Mouse (Mus musculus): ENCODE results near the gene Fam222a. TPM values are rescaled to one million over a fixed set of nuclear protein-coding genes. Genes with fewer than 3 reads are reported as not detected.

The Fam222a gene
- total RNA-seq, 2 experiments from 2014 or later = 1.2 TPM; not detected in 1

DNA sequence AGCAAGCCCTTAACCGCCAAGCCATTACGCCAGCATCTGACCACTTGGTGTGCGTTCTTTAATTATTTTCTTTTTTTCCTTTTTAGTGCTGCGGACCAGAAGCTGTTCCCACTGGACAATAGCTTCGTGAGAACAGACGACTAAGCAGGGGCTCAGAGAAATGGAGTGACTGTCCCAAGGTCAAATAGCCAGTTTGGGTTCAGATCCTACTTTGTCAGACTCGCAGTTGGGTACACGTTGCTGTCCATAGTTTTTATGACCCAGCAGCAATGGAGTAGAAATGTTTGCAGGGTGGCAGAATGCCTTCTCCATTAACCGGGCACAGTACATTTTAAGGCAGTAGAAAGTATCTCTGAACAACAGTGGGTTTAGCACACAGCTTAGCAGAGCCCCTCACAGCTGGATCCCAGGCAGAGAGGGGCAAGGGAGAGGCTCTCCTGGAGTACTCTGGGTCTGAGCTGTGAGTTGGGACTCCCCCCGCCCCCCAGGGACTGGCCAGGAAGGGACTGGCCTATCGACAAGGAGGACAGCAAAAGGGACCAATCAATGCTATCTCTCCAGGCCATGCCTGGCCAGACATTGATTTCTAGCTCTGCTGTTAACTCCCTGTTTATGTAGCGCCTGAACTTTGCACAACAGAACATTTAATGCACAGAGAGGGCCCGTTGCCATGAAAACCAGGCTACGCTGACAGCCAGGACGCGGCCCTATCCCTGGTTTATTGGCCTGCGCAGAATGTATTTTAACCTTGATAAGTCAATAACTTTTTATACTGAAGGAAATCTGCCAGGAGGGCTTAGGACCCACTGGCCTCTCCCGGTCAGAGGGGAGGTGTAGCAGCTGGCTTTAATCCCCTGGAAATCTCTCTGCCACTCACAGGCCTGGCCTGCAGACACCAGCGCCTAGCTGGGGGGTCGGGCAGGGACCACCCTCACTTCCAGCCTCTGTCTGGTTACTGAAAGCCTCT, 9.8 kb upstream of the Fam222a start:
- ATAC-seq (replicated peaks; ENCODE audit: low FRiP score, poor library complexity, severe bottlenecking) = no peak

DNA sequence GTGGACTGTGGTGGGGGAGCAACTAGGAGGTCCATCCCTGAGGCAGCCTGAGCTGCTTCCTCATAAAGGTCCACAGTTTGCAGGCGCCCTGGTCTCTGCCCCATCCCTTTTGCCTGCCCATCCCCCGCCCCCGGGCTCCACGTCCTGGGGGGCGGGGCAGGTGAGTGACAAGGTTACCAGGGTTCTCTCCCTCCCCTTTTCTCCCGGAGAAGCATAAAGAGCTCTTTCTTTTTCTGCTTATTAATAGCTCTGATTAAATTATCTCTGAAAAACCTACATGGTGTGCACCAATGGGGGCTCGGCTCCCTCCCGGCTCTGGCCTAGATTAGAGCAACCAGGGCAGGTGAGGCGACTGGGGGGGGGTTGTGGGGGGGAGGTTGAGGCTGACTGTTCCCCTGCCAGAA, 7.3 kb upstream of the Fam222a start:
- no peak for ATAC-seq (replicated peaks; ENCODE audit: low FRiP score, poor library complexity, severe bottlenecking)

DNA sequence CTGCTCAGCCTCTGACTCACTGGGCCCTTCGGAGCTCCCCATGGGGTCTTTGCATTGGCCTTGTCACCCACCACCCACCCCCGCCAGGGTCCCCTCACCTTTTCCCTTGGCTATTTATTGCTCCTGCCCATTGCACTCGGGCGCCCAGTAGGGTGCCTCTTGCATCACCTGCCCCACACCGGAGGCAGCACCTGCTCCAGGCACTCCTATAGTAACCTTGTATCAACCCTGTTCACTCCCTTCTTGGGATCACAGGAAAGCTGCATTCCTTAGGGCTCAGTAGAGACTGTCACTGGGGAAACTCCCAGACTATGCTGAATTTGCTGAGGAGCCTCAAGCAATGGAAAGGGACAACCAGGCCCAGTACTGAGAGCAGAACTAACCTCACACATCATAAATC, 6.9 kb upstream of the Fam222a start:
- no peak for ATAC-seq (replicated peaks; ENCODE audit: low FRiP score, poor library complexity, severe bottlenecking)

DNA sequence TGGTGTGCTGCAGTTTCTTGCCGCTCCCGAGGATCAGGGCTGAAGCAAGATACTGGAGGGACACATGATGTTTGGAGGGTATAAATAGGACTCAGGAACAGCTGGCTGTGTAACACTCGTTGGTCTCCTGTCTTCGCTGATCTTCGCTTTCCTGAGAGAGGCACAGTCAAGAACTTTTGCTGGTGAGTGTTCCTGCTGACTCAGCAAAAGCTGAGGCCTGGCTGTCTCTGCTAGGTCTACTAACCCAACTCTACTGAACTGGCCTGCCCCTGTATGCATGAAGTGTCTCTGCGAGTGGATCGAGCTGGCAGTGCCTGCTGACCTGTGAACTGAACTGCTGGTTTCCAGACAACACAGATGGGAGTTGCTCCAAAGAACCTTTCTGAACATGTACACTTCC, 3.8 kb upstream of the Fam222a start:
- no peak for ATAC-seq (replicated peaks; ENCODE audit: low FRiP score, poor library complexity, severe bottlenecking)

DNA sequence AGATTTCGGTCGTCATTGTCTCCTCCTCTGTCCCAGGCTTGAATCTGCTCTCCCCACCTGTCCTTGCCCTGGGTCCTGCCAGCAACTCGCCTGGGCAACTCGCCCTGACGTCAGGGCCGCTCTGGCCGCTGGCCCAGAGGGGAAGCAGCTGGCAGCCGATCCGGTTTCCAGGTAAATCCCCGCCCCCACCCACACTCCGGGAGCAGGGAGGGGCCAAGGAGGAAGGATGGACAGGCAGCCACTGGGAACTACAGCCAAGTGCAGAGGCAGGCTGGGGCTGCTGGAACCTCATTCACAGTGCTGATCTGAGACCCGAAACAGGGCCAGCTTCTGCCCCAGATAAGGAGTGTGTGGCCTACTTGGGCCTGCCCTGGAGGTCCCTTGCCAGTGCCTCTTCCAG, 2.5 kb upstream of the Fam222a start:
- no peak for ATAC-seq (replicated peaks; ENCODE audit: low FRiP score, poor library complexity, severe bottlenecking)

DNA sequence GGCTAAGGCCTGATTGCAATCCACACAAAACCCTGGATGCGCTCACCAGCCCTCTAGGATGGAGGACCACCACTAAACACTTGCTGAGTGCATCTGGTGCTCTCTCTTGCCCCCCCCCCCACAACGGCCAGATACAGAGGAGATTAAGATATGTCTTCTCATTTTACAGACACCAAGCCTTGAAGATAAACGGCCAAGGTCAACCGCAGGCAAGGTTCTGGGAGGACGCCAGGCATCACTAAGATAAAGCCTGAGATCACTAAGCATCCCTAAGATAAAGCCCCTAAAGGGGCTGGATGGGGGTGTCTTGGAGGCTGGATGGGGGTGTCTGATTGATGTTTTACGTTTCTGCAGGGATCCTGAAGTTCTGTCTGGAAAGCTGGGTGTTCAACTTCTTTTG, 2.1 kb upstream of the Fam222a start:
- no peak for ATAC-seq (replicated peaks; ENCODE audit: low FRiP score, poor library complexity, severe bottlenecking)

DNA sequence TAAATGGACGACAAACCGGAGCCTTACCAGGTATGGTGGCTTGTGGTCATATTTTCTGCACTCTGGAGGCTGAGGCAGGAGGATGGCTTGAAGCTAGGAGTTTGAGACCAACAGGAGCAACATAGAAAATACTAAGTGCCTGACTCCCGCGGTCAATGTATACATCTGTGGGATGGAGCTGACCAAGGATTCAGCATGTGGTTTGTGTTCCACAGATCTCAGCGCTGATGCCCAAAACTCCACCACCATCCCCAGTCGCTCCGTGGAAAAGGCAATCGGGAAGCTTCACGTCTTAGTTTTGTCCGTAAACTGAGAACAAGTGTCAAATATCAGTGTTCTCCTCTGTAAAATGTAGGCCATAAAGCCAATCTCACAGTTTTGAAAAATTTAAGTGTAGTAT, 1.4 kb upstream of the Fam222a start:
- no peak for ATAC-seq (replicated peaks; ENCODE audit: low FRiP score, poor library complexity, severe bottlenecking)

DNA sequence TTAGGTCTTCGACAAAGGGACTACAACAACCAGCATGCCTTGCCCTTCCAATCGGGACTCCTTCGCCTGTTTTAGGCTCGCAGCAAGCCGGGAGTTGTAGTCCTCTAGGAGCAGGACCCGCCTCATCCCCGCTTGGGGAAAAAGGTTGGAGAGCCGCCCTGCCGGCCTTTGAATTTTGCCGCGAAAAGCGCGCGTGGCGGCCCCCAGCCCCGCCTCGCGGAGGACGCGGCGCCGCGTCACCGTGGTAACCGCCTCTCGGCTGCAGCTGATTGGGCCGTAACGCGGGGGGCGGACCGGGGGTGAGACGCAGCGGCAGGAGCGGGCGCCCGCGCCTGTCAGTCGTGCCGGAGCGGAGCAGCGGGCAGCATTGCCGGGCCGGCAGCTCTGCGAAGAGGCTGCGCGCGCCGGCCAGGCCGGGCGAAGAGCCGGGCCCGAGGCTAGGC, 720 bp upstream of the Fam222a start:
- no peak for ATAC-seq (replicated peaks; ENCODE audit: low FRiP score, poor library complexity, severe bottlenecking)

DNA sequence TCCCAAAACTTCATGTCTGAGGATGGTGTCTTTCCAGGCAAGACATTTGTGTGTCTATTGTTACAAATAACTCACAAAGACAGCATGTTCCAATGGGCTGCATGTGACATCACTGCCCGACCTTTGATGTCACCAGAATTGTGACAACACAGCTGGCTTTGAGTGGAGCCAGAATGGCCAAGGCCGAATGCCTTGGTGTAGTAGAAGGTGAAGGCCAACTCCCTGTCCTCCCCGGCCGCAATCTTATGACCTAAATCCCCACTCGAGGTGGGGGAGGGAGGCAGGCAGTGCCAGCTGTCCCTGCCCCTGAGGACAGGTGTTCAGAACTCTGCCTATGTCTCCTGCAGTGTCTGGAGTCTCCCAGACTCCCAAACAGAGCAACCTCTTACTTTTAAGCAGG, 1.0 kb downstream of the Fam222a start:
- ATAC-seq (replicated peaks; ENCODE audit: low FRiP score, poor library complexity, severe bottlenecking) = no peak

DNA sequence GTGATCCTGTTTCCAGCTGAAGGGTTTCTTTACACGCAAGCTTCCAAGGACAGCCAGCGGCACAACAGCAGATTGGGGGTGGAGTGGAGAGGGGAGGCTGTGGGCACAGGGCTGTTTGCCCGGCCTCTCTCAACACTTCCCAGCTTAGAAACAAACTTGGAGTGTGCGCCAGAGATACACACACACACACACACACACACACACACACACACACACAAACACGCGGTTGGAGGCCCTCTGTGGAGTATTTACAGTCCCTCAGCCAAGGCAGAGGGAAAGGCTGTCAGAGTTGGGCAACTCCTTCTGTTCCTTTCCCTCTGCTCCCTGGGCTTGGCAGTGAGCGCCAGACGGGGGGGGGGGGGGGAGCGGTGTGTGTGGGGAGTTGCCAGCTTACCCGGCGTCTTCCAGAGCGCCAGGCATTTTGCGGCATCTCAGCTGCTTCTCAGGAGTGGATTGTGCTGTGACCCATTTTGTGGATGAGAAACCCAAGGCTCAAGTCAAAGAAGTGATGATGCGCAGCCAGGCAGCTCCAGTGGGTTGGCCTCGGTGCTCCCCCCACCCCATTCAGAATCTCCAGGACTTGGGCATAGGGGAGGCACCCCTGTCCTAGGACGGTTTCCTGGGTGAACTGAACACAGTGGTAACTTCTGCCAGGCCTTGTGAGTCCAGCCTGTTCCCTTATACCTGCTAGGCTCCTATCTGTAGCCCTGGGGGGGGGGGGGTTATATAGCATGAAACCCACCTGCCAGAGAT, 2.3 kb downstream of the Fam222a start:
- no peak for ATAC-seq (replicated peaks; ENCODE audit: low FRiP score, poor library complexity, severe bottlenecking)

DNA sequence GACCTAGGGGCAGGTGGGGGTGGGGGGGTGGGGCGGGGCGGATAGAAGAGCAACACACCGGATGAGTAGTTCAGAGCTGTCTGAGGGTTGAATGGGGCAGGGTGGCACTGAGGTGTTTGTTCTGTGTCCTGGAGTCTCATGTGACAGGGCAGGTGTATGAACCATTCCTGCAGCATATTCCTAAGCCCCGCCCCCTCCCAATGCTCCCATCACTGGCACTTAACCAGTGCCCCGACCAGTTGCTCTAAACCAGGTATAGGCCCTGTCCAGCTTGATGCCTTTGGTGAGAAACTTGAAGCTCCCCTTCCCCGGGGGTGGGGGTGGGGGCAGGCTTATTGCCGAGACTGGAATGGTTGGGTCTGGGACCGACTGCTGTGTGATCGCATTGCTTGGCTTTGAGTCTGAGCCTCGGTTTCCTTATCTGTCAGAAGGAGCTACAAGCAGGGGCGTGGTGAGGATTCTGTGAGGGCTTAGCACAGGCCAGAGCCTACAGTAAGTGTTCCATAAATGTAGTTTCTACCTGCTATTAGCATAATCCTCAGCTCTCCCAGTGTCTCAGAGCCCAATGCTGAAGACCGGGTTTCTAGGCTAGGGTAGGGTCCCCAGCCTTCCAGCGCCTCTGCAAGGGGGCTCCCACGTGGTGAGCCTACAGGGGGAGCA, 3.1 kb downstream of the Fam222a start:
- ATAC-seq (replicated peaks; ENCODE audit: low FRiP score, poor library complexity, severe bottlenecking) = no peak

DNA sequence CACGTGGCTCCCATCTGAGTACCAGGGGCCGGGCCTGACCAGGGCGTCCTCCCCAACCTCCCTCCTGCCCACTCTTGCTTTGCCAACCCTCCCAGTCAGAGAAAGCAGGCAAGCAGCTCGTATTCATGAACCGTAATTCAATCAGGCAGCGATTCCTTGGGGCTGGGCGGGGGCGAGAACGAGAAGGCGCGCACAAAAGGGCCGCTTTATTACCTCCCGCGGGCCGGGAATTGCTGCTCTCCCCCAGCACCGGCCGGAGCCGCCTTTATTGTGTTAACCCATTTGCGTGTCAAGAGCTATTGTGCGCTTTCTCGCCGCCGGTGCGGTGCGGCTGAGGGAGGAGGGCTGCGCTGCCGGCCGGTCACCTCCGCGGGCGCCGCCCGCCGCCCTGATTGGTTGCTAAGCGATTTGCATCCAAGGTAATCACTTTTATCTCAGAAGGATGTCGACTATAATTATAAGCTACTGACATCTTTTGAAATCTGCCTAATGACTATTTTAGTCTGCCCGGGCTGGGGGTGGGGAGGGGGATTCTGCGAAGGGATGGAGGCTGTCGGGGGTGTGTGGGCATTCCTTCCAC, 3.7 kb downstream of the Fam222a start:
- ATAC-seq (replicated peaks; ENCODE audit: low FRiP score, poor library complexity, severe bottlenecking) = no peak

DNA sequence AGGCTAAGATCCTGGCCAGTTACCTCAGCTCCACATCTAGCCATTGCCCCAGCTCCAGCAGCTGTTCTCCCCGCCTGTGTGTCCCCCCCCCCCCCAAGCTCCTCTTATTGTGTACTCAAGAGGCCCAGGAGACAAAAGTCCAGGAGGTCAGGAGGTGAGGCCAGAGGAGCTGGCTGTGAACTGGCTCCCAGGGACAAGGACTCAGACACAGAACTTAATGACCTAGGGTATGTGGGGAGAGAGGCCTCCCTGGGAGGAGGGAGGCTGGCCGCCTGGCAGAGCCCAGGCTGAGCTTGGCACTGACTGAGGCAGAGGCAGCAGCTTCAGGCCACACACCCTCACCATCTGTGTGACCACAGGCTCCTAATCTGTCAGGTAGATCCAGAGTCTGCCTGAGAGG, 5.2 kb downstream of the Fam222a start:
- no peak for ATAC-seq (replicated peaks; ENCODE audit: low FRiP score, poor library complexity, severe bottlenecking)

DNA sequence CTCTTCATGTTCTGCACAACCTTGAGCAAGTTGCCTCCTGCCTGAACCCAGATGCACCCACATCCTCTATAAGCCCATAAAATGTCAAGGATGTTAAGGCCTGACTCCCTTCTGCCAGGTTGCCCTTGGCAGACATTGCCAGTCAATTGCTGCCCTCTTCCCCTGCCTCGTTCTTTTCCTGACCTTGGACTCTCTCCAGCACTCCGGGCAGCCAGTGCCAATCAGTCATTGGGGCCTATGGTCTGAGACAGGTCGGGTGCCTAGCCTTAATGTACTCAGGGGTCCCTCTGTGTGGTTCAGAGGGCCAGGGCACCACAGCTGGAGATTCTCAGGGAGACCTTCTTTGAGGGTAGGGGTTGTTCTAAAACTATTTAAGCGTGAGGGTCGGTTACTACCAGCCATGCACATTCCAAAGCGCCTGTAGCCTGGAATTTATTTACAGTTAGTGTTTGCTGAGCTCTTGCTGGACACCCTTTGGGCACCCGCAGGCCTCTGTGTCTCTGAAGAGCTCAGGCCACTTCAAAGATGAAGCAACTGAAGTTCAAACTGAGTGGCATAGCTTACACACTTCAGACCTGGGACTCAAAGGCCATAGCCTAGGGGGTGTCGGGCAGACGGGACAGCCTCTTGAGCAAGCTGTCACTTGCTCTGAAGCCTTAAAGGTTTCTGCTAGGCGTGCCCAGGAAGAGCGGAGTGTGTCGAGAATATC, 6.3 kb downstream of the Fam222a start:
- ATAC-seq (replicated peaks; ENCODE audit: low FRiP score, poor library complexity, severe bottlenecking) = no peak

DNA sequence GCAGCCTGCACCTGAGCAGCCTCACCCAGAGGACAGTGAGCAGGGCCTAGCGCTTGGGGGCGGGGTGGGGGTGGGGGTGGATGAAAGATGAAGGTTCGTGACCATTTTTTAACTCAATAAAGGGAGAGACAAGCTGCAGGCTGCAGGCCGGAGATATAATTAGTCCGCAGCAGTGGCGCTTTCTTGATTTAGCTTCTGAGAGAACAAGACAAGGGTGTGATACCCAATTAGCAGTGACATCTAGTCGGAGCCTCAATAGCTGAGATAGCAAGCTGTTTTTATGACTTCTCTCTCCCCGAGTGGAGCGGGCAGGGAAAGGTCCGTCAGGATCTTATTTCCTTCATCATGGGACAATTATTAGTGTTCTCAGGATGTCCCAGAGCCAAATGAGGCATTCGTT, 7.2 kb downstream of the Fam222a start:
- no peak for ATAC-seq (replicated peaks; ENCODE audit: low FRiP score, poor library complexity, severe bottlenecking)

DNA sequence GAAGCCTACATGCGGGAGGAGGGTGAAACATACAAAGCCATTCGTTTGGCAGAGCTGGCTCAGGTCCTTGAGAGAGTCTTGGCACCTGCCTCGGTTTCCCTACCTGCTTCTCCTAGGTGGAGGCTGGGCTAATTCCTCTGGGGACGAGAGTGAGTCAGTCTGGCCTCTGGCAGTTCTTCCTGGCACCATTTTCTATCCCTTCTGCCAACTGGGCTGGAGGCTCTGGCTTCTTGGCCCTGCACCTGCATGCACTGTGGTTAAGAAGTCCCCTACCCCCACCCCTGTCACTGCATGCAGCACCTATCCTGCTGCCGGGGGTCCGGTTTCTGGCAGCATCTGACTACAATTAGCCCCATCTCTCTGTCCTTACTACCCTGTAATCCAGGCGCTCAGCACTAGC, 7.7 kb downstream of the Fam222a start:
- no peak for ATAC-seq (replicated peaks; ENCODE audit: low FRiP score, poor library complexity, severe bottlenecking)

DNA sequence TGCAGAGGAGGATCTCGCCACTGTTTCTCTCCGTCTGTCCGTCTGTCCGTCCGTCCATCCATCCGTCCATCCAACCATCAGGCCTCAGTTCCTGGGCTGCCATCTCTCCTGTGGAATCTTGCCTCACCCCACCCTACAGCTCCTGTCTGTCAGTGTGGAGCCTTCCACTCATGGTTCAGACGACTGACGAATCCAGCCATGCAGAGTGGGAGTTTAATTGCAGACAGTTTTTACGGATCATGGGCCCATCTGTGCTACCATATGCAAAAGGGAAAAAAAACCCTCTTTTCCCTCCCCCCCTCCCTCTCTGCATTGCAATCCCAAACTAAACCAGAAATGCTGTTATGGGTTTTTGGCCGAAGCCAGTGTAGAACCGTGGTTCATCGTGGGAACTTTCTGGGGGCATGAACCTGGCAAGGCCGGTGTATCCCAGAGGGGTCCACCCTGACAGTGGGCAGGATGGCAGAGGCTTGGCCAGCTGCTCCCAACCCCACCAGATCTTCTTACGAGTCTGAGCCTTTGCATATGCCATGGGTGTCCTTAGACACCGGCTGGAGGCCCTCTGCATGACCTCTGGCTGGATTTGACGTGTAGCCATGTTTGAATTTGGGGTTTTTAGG, 8.3 kb downstream of the Fam222a start:
- ATAC-seq (replicated peaks; ENCODE audit: low FRiP score, poor library complexity, severe bottlenecking) = no peak

DNA sequence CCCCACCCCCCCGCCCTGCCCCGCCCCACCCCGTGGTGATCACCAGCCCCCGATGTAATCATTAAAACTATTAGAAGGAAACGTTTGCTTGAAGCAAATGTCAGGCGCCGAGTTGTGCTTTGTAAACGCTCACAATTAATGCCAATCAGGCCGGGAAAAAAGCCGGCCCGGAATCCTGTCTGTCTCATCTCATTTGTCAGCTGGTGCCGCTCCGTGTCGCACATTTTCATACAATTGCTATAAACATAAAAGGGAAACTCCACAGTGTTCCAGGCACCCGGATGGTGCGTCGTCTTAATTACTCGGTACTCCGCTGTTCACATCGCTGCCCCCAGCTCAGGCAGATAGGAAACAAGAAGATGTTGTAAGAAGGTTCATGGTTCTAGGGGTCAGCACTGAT, 10.5 kb downstream of the Fam222a start:
- ATAC-seq (replicated peaks; ENCODE audit: low FRiP score, poor library complexity, severe bottlenecking) = no peak

DNA sequence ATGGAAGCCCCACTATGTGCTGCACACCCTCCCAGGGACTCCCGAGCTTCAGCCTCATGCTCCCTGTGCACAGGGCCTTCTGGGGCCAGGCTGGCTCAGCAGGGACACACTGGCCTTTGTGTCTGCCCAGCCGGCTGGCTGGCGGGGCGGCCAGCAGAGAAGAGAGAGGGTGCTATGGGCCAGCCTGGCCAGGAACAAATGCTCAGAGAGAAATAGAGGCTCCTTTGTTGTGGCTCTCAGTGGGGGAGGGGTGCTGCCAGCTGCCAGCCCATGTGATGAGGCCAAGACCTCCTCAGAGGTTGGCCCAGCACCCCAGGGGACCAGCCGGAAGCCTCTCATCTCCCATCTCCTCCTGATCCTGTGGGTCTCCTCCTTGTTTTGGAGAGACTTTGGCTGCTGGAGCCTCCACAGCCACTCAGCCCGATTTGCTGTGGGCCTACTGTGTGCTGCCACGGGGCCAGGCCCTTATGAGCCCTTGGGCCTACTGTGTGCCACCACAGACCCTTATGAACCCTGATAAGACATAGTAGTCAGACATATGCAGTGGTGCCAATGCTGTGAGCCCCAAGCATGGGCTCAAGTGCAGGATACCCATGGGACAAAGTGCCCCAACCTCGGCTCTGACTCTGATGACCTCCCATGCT, 12.0 kb downstream of the Fam222a start:
- ATAC-seq (replicated peaks; ENCODE audit: low FRiP score, poor library complexity, severe bottlenecking) = no peak
